Mouse (Mus musculus) heart, adult 2 months (tissue): Measurements from ENCODE around the gene Pogz. TPM values are rescaled to one million over a fixed set of nuclear protein-coding genes. Genes with fewer than 3 reads are reported as not detected.
"Not testable (repeated sequence)": the region's sequence is repeated elsewhere in the genome, so short reads cannot be mapped to it uniquely, and the experiment has no call there.

Experiments
- DNase-seq, 2 experiments: peaks; one replicate each; pipeline ENCODE4 v3.0.0; 2021
- H3K27ac ChIP-seq: fragments of 200-600 bp; 2 replicates; pipeline ENCODE4 v1.8.1; 2022
- H3K27me3 ChIP-seq: fragments of 200-500 bp; 2 replicates; pipeline ENCODE4 v1.6.1; 2012; ENCODE audit warnings: mild to moderate bottlenecking, low read length, inconsistent platforms, mixed read lengths; ENCODE audit not compliant: control insufficient read depth, insufficient read depth
- H3K36me3 ChIP-seq: fragments of 200-500 bp; 2 replicates; pipeline ENCODE4 v1.6.1; 2012; ENCODE audit warnings: low read length, inconsistent platforms; ENCODE audit not compliant: control insufficient read depth, insufficient read depth
- H3K4me1 ChIP-seq: fragments of 200-500 bp; 2 replicates; pipeline ENCODE4 v1.6.1; 2011; ENCODE audit warnings: low read length; ENCODE audit not compliant: control insufficient read depth, insufficient read depth
- H3K4me3 ChIP-seq: fragments of 200-600 bp; 2 replicates; pipeline ENCODE4 v1.8.1; 2022
- H3K79me2 ChIP-seq: fragments of 200-500 bp; replicated peaks from 2 replicates; pipeline ENCODE4 v1.6.1; 2012; ENCODE audit warnings: mild to moderate bottlenecking, inconsistent platforms, low read length, moderate library complexity, mixed read lengths; ENCODE audit not compliant: control insufficient read depth, insufficient read depth
- H3K9ac ChIP-seq: fragments of 200-500 bp; 2 replicates; pipeline ENCODE4 v1.6.1; 2012; ENCODE audit warnings: low read depth, mild to moderate bottlenecking, control low read depth, inconsistent platforms, low read length, mixed read lengths
- CTCF ChIP-seq: fragments of 200-600 bp; IDR thresholded peaks from 2 replicates; pipeline ENCODE4 v1.8.1; 2022; ENCODE audit warnings: antibody characterized with exemption, mild to moderate bottlenecking, moderate library complexity
- EP300 ChIP-seq: fragments of 200-500 bp; IDR thresholded peaks from 2 replicates; pipeline ENCODE4 v1.6.1; 2011; ENCODE audit warnings: low read depth, low read length, control low read depth; ENCODE audit not compliant: insufficient read depth
- POLR2A ChIP-seq: fragments of 200-500 bp; IDR thresholded peaks from 2 replicates; pipeline ENCODE4 v1.6.1; 2011; ENCODE audit warnings: mild to moderate bottlenecking, low read depth, low read length, control low read depth; ENCODE audit not compliant: insufficient read depth
- WGBS: fragments of 180-500 bp; shearing (Covaris S2); methylation state at CpG from one replicate; pipeline ENCODE4 v1.1.7; 2018; 5-methylcytosine and 5-hydroxymethylcytosine counted together
- intact Hi-C: fragments of 180-260 bp; cut with DNase I; formaldehyde crosslinking; loops from one replicate; pipeline ENCODE4 v1.15.1; 2025
- polyA plus RNA-seq: library from polyadenylated mRNA; depleted of rRNA; stranded (reverse); fragments of >200 nt; gene quantifications from 2 replicates; pipeline ENCODE4 v1.2.3, GENCODE M21; 2012
- total RNA-seq, 2 experiments: library from RNA; stranded (reverse); gene quantifications; 2 replicates each; pipeline ENCODE4 v1.2.3; 2021

Gene Pogz
- total and polyA plus RNA-seq, 3 experiments: 13.7 to 17.3 (median 17.3) TPM

GRCm38 (mm10) chr3:94886316-94887224 lies 49.2 kb downstream of the Pogz start, which contains the start of gene Psmb4:
Psmb4 (minus strand) TSS chr3:94886961.
- H3K36me3 ChIP-seq: peaks cover 9% of the 10 kb centered on the region
- H3K27ac ChIP-seq: peak within 1 kb of the TSS; percentile 93
- no peaks in the 10 kb centered on the region for H3K79me2 ChIP-seq
- H3K27me3 ChIP-seq: no peaks in the 10 kb centered on the region
- H3K4me3 ChIP-seq: peak within 1 kb of the TSS; percentile 78
- DNase-seq: peak; percentile 89
- WGBS: under 1% methylated on average over 61 of the region's 61 CpGs
- peak within 1 kb of the TSS; percentile 89 for H3K9ac ChIP-seq
- intact Hi-C loops: loop anchor here (2.0 to 5.0 kb wide), 2 partner anchors 48 to 131 kb away; partner anchors contain the start of gene Zfp687
- TF ChIP-seq POLR2A: peak; percentile 96
- no peak for TF ChIP-seq CTCF
- TF ChIP-seq EP300: peak; percentile 63; the same call in 1 of the 2 replicates
- H3K4me1 ChIP-seq: peaks cover 4% of the 10 kb centered on the region

- intact Hi-C loops: loop anchor here (2.0 to 5.0 kb wide), 2 partner anchors 108 to 129 kb away; partner anchors contain the start of gene Zfp687
- no peak overlapping the region for H3K27ac ChIP-seq
- no peak for DNase-seq
- H3K9ac ChIP-seq: no peak overlapping the region
- TF ChIP-seq CTCF: peak; percentile 69
- TF ChIP-seq EP300: no peak
- H3K27me3 ChIP-seq: no peaks in the 10 kb centered on the region
- peaks cover 4% of the 10 kb centered on the region for H3K4me1 ChIP-seq
- H3K4me3 ChIP-seq: no peak overlapping the region
- H3K36me3 ChIP-seq: peaks cover 9% of the 10 kb centered on the region
- no peaks in the 10 kb centered on the region for H3K79me2 ChIP-seq
Observed at GRCm38 (mm10) chr3:94888595-94888994, 51.2 kb downstream of the Pogz start.

GRCm38 (mm10) chr3:94894076-94894475 lies 56.7 kb downstream of the Pogz start:
- 47% methylated on average over 3 of the region's 3 CpGs for WGBS
- H3K9ac ChIP-seq: no peak overlapping the region

GRCm38 (mm10) chr3:94902747-94903146 lies 65.4 kb downstream of the Pogz start:
- peaks cover 1% of the 10 kb centered on the region; the same call in 1 of the 2 replicates for H3K4me1 ChIP-seq
- WGBS: 21% methylated on average over 7 of the region's 7 CpGs
- H3K9ac ChIP-seq: no peak overlapping the region
- no peaks in the 10 kb centered on the region for H3K27me3 ChIP-seq
- TF ChIP-seq EP300 (no peak), POLR2A (no peak), CTCF (peak; percentile 86)
- intact Hi-C loops: loop anchor here (2.0 to 5.0 kb wide), 3 partner anchors 90 to 536 kb away; no protein-coding TSS in a partner anchor
- no peaks in the 10 kb centered on the region for H3K36me3 ChIP-seq
- H3K4me3 ChIP-seq: no peak overlapping the region
- H3K79me2 ChIP-seq: no peaks in the 10 kb centered on the region
- peak; percentile 39 to 60 for DNase-seq
- H3K27ac ChIP-seq: no peak overlapping the region

More at GRCm38 (mm10) chr3:94894076-94894475, 56.7 kb downstream of the Pogz start:
- DNase-seq: no peak
- no peaks in the 10 kb centered on the region for H3K27me3 ChIP-seq
- H3K27ac ChIP-seq: no peak overlapping the region
- TF ChIP-seq POLR2A: no peak
- no peak for TF ChIP-seq CTCF
- no peak for TF ChIP-seq EP300
- H3K4me1 ChIP-seq: no peaks in the 10 kb centered on the region
- no peaks in the 10 kb centered on the region for H3K36me3 ChIP-seq
- H3K4me3 ChIP-seq: no peak overlapping the region
- no peaks in the 10 kb centered on the region for H3K79me2 ChIP-seq
- intact Hi-C loops: no loop called here

GRCm38 (mm10) chr3:94904759-94905158 lies 67.4 kb downstream of the Pogz start:
- not testable (repeated sequence) for H3K27ac ChIP-seq, H3K9ac ChIP-seq, H3K36me3 ChIP-seq, H3K79me2 ChIP-seq, H3K4me1 ChIP-seq, DNase-seq, H3K4me3 ChIP-seq, H3K27me3 ChIP-seq
- intact Hi-C loops: loop anchor here (5.0 kb wide), 2 partner anchors 92 to 287 kb away; no protein-coding TSS in a partner anchor
- TF ChIP-seq CTCF: peak; percentile 39
- 48% methylated on average over 3 of the region's 3 CpGs for WGBS

- Histone ChIP-seq H3K27ac (no peak overlapping the region), H3K4me1 (peaks cover 1% of the 10 kb centered on the region; the same call in 1 of the 2 replicates), H3K36me3 (no peaks in the 10 kb centered on the region), H3K9ac (no peak overlapping the region), H3K27me3 (no peaks in the 10 kb centered on the region), H3K4me3 (no peak overlapping the region), H3K79me2 (no peaks in the 10 kb centered on the region)
- 45% methylated on average over 1 of the region's 1 CpGs for WGBS
- intact Hi-C loops: no loop called here
- no peak for DNase-seq
- no peak for TF ChIP-seq CTCF
- TF ChIP-seq EP300: no peak
- TF ChIP-seq POLR2A: no peak
Observed at GRCm38 (mm10) chr3:94906482-94906881, 69.1 kb downstream of the Pogz start.
